Mouse (Mus musculus) testis, adult 2 months (tissue): ENCODE data around the gene Gm15091. TPM values are rescaled to one million over a fixed set of nuclear protein-coding genes. Genes with fewer than 3 reads are reported as not detected.
"Not testable (repeated sequence)": the region's sequence is repeated elsewhere in the genome, so short reads cannot be mapped to it uniquely, and the experiment has no call there.

Experiments used
- H3K27ac ChIP-seq: fragments of 200-500 bp; 2 replicates; pipeline ENCODE4 v1.5.1; 2012; ENCODE audit warnings: low read depth, low read length; ENCODE audit not compliant: control insufficient read depth, insufficient read depth
- H3K27me3 ChIP-seq: fragments of 200-500 bp; 2 replicates; pipeline ENCODE4 v1.6.1; 2012; ENCODE audit warnings: mild to moderate bottlenecking, low read length, moderate library complexity; ENCODE audit not compliant: control insufficient read depth, insufficient read depth
- H3K36me3 ChIP-seq: fragments of 200-500 bp; 2 replicates; pipeline ENCODE4 v1.6.1; 2012; ENCODE audit warnings: mild to moderate bottlenecking, low read length; ENCODE audit not compliant: control insufficient read depth, insufficient read depth
- H3K4me1 ChIP-seq: fragments of 200-500 bp; 2 replicates; pipeline ENCODE4 v1.6.1; 2012; ENCODE audit warnings: low read length; ENCODE audit not compliant: control insufficient read depth, insufficient read depth
- H3K4me3 ChIP-seq: fragments of 200-500 bp; 2 replicates; pipeline ENCODE4 v1.5.1; 2012; ENCODE audit warnings: low read depth, mild to moderate bottlenecking, low read length, moderate library complexity, mixed read lengths; ENCODE audit not compliant: control insufficient read depth
- polyA plus RNA-seq: library from polyadenylated mRNA; depleted of rRNA; stranded (reverse); fragments of >200 nt; gene quantifications from 2 replicates; pipeline ENCODE4 v1.2.3, GENCODE M21; 2012; rRNA removed

The Gm15091 gene
- 0.70 and 0.84 TPM in 2 replicates for polyA plus RNA-seq

DNA sequence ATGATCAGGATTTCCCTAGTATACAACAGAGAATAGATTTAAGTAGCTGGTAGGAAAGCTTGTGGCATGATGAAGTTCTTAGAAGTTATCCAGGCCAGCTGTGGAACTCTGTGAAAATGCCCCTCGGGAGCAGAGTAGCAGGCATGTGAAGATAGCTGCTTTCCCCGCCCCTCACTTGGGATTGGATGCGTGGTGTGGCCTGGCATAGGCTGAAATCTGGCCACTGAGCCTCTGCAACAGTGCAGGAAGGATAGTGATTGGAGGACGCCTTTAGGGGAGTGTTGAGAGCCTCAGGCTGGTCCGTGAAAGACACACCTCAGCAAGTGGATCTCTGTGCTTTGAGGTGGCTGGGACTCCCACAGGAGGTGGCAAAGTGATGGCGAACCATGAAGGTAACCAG is at the start of gene Gm15091:
Gm15091 (plus strand) TSS at position 301 of the 400 bp plus-strand sequence.
- H3K36me3 ChIP-seq, H3K27me3 ChIP-seq, H3K4me3 ChIP-seq, H3K4me1 ChIP-seq, H3K27ac ChIP-seq: not testable (repeated sequence)

Other genes starting within 250 kb of the Gm15091 start
- 0.73 and 1.9 TPM in 2 replicates for gene Gm15097, start 157.2 kb upstream of the Gm15091 start, polyA plus RNA-seq